Mouse (Mus musculus) adrenal gland, adult 10 weeks (tissue): Measurements from ENCODE around the gene Usp46. TPM values are rescaled to one million over a fixed set of nuclear protein-coding genes. Genes with fewer than 3 reads are reported as not detected.

ENCODE experiments used
- polyA plus RNA-seq: library from polyadenylated mRNA; stranded (reverse); fragments of 350-450 nt; fragmentation: Illumina TruSeq; extraction: RNeasy Lipid Tissue Mini Kit (QIAGEN cat#74804); gene quantifications from one replicate; pipeline ENCODE4 v1.2.3, GENCODE M21; 2014; ENCODE audit warnings: low read depth, low replicate concordance

The Usp46 gene
- polyA plus RNA-seq: 44.0 TPM

GRCm38 (mm10) chr5:74067831-74068713, at the start of gene Usp46:
Gene Usp46, minus strand, starts transcription at chr5:74068431.

Other genes with a start within 250 kb of the Usp46 start
- gene Rasl11b, start 126.9 kb upstream of the Usp46 start, polyA plus RNA-seq: 7.9 TPM